Mouse (Mus musculus) olfactory bulb, adult 2 months (tissue): ENCODE measurements at regions not wholly inside any gene's neighbourhood (a gene's known extent, or its start where the extent isn't known, plus 50 kb on each side); places are given as distances from the start of the nearest gene placed in this dataset.

Experiments used
- CTCF ChIP-seq: fragments of 200-500 bp; IDR thresholded peaks from 2 replicates; pipeline ENCODE4 v1.5.1; 2012; ENCODE audit warnings: low read depth, mild to moderate bottlenecking, low read length, moderate library complexity; ENCODE audit not compliant: insufficient read depth
- POLR2A ChIP-seq: fragments of 200-500 bp; IDR thresholded peaks from 2 replicates; pipeline ENCODE4 v1.6.1; 2012; ENCODE audit warnings: mild to moderate bottlenecking, low read depth, low read length, moderate library complexity; ENCODE audit not compliant: insufficient read depth

DNA sequence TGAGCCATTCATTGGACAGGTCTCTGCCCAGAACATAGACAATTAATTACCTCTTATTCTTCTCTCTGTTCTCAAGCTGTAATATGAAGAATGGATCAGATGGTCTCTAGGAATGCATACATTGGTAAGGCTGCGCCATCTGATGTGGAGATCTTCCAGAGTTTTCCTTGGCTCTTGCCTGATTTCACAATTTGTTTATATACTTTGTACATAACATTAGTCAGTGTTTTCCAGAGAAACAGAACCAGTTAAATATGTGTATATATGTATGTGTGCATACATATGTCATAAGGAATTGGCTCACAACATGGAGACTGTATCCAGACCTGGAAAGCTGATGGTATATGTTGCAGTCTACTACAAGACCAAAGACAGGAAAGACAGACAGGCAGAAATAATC lies 198.5 kb upstream of the Vstm2b start:
- TF ChIP-seq POLR2A (no peak), CTCF (no peak)
